Mouse (Mus musculus): ENCODE results near the gene Mchr1.
A peak's percentile ranks its signal among the peaks of the same experiment; 100 is the strongest.

Gene Mchr1

GRCm38 (mm10) chr15:81272305-81273053 lies 37.2 kb downstream of the Mchr1 start:
- peak; percentile 95 for DNase-seq (ENCODE audit: low read depth, low spot score)

- no peak for DNase-seq (ENCODE audit: low read depth, low spot score)
These were observed 38.1 kb downstream of the Mchr1 start for GRCm38 (mm10) chr15:81273361-81273760.

DNA sequence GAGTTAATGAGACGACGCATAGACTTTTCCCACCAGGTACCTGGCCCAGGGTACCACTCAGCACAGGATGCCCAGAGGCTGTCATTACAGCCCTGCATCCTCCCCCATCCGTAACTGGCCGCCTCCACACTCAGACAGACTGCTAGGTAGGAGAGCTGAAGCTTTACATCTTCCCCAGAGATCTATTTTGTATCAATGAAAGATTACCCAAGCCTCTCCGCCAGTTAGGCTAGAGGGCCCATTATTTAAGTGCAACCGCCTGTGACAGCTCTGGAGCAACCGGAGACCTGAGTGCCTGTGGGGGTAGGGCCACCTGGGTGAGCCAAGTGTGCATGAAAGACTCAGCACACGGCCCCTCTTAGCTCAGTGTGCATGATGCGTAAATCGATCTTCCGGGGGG lies 42.6 kb downstream of the Mchr1 start:
- DNase-seq (ENCODE audit: low read depth, low spot score), result no peak

- no peak for DNase-seq (ENCODE audit: low read depth, low spot score)
These were observed 43.4 kb downstream of the Mchr1 start for GRCm38 (mm10) chr15:81278699-81279098.

GRCm38 (mm10) chr15:81284121-81284734 lies 48.9 kb downstream of the Mchr1 start:
- DNase-seq (ENCODE audit: low read depth, low spot score), result no peak

All from brain, adult 2 months (tissue).